Mouse (Mus musculus) hindbrain, embryonic 16.5 days (tissue): ENCODE measurements at regions not wholly inside any gene's neighbourhood (a gene's known extent, or its start where the extent isn't known, plus 50 kb on each side); places are given as distances from the start of the nearest gene placed in this dataset.

ENCODE experiments used
- ATAC-seq: fragments of 200-750 bp; cut with Nextera tagmentation; 2 replicates; pipeline ENCODE4 v1.8.0; 2017; ENCODE audit warnings: moderate TSS enrichment, moderate library complexity
- H3K27ac ChIP-seq: fragments of 300-500 bp; sonication (generic); 2 replicates; pipeline ENCODE4 v1.5.1; 2014; ENCODE audit warnings: low read depth, mild to moderate bottlenecking, control low read depth, low read length, moderate library complexity
- H3K27me3 ChIP-seq: fragments of 300-500 bp; sonication (generic); replicated peaks from 2 replicates; pipeline ENCODE4 v1.6.1; 2014; ENCODE audit warnings: low read length; ENCODE audit not compliant: control insufficient read depth, insufficient read depth
- H3K36me3 ChIP-seq: fragments of 300-500 bp; sonication (generic); 2 replicates; pipeline ENCODE4 v1.6.1; 2014; ENCODE audit warnings: mild to moderate bottlenecking, low read length, moderate library complexity, mixed read lengths; ENCODE audit not compliant: control insufficient read depth, insufficient read depth
- H3K4me1 ChIP-seq: fragments of 300-500 bp; sonication (generic); 2 replicates; pipeline ENCODE4 v1.6.1; 2014; ENCODE audit warnings: low read depth, low read length; ENCODE audit not compliant: control insufficient read depth, insufficient read depth
- H3K4me2 ChIP-seq: fragments of 300-500 bp; sonication (generic); 2 replicates; pipeline ENCODE4 v1.6.1; 2014; ENCODE audit warnings: mild to moderate bottlenecking, low read length, control low read depth, moderate library complexity
- H3K4me3 ChIP-seq: fragments of 300-500 bp; sonication (generic); 2 replicates; pipeline ENCODE4 v1.5.1; 2014; ENCODE audit warnings: mild to moderate bottlenecking, low read length, control low read depth, moderate library complexity
- H3K9ac ChIP-seq: fragments of 300-500 bp; sonication (generic); 2 replicates; pipeline ENCODE4 v1.6.1; 2014; ENCODE audit warnings: low read depth, mild to moderate bottlenecking, control low read depth, low read length, moderate library complexity
- H3K9me3 ChIP-seq: fragments of 300-500 bp; sonication (generic); 2 replicates; pipeline ENCODE4 v1.6.1; 2014; ENCODE audit warnings: mild to moderate bottlenecking, low read length, moderate library complexity; ENCODE audit not compliant: control insufficient read depth
- WGBS: fragments of 180-500 bp; shearing (Covaris S2); extraction: QIAGEN DNeasy Blood & Tissue Kit; methylation state at CpG from one replicate; pipeline ENCODE4 v1.1.7; 2014; 5-methylcytosine and 5-hydroxymethylcytosine counted together

GRCm38 (mm10) chr2:100796830-100797229 lies 827.7 kb upstream of the Rag2 start:
- H3K4me2 ChIP-seq = no peak overlapping the region
- H3K27ac ChIP-seq = no peak overlapping the region
- H3K27me3 ChIP-seq = no peaks in the 10 kb centered on the region
- no peak overlapping the region for H3K9ac ChIP-seq
- no peaks in the 10 kb centered on the region; the same call in 1 of the 2 replicates for H3K9me3 ChIP-seq
- H3K4me1 ChIP-seq = no peaks in the 10 kb centered on the region
- H3K4me3 ChIP-seq = no peak overlapping the region
- no peaks in the 10 kb centered on the region for H3K36me3 ChIP-seq
- WGBS = 60% methylated on average over 2 of the region's 2 CpGs
- no peak for ATAC-seq

- H3K27me3 ChIP-seq = no peaks in the 10 kb centered on the region
- no peak for ATAC-seq
- H3K4me3 ChIP-seq = no peak overlapping the region
Measured at GRCm38 (mm10) chr2:100797502-100797901, 827.0 kb upstream of the Rag2 start.

GRCm38 (mm10) chr2:100812546-100812945 lies 812.0 kb upstream of the Rag2 start:
- H3K27me3 ChIP-seq = no peaks in the 10 kb centered on the region
- WGBS = 68% methylated on average over 2 of the region's 2 CpGs
- H3K27ac ChIP-seq = no peak overlapping the region
- no peaks in the 10 kb centered on the region for H3K4me1 ChIP-seq
- ATAC-seq = no peak
- no peaks in the 10 kb centered on the region for H3K36me3 ChIP-seq
- no peak overlapping the region for H3K4me3 ChIP-seq
- H3K4me2 ChIP-seq = no peak overlapping the region
- H3K9me3 ChIP-seq = 0 out of 2 replicates have a peak, but pooled peaks cover 3% of the 10 kb centered on the region
- H3K9ac ChIP-seq = no peak overlapping the region

More at GRCm38 (mm10) chr2:100797502-100797901, 827.0 kb upstream of the Rag2 start:
- Histone ChIP-seq H3K9ac (no peak overlapping the region), H3K4me2 (no peak overlapping the region), H3K9me3 (no peaks in the 10 kb centered on the region; the same call in 1 of the 2 replicates), H3K36me3 (no peaks in the 10 kb centered on the region), H3K4me1 (no peaks in the 10 kb centered on the region), H3K27ac (no peak overlapping the region)
- WGBS = 84% methylated on average over 1 of the region's 1 CpGs

GRCm38 (mm10) chr2:100814613-100815258 lies 809.8 kb upstream of the Rag2 start:
- no peak overlapping the region for H3K9ac ChIP-seq
- H3K4me3 ChIP-seq = no peak overlapping the region
- H3K4me2 ChIP-seq = no peak overlapping the region
- no peak for ATAC-seq
- no peaks in the 10 kb centered on the region for H3K27me3 ChIP-seq
- H3K27ac ChIP-seq = no peak overlapping the region
- H3K4me1 ChIP-seq = no peaks in the 10 kb centered on the region
- H3K36me3 ChIP-seq = no peaks in the 10 kb centered on the region
- H3K9me3 ChIP-seq = 0 out of 2 replicates have a peak, but pooled peaks cover 3% of the 10 kb centered on the region
- 74% methylated on average over 2 of the region's 2 CpGs for WGBS

- Histone ChIP-seq H3K4me1 (no peaks in the 10 kb centered on the region), H3K9me3 (no peaks in the 10 kb centered on the region), H3K4me3 (no peak overlapping the region), H3K4me2 (no peak overlapping the region), H3K36me3 (no peaks in the 10 kb centered on the region), H3K27ac (no peak overlapping the region), H3K9ac (no peak overlapping the region), H3K27me3 (no peaks in the 10 kb centered on the region)
- WGBS = 89% methylated on average over 4 of the region's 4 CpGs
- no peak for ATAC-seq
Measured at GRCm38 (mm10) chr2:100834056-100834455, 790.5 kb upstream of the Rag2 start.

- ATAC-seq = no peak
- Histone ChIP-seq H3K4me2 (no peak overlapping the region), H3K4me1 (no peaks in the 10 kb centered on the region), H3K9ac (no peak overlapping the region), H3K9me3 (no peaks in the 10 kb centered on the region), H3K27ac (no peak overlapping the region), H3K27me3 (no peaks in the 10 kb centered on the region), H3K36me3 (no peaks in the 10 kb centered on the region), H3K4me3 (no peak overlapping the region)
- 83% methylated on average over 2 of the region's 2 CpGs for WGBS
Measured at GRCm38 (mm10) chr2:100857772-100858171, 766.7 kb upstream of the Rag2 start.

DNA sequence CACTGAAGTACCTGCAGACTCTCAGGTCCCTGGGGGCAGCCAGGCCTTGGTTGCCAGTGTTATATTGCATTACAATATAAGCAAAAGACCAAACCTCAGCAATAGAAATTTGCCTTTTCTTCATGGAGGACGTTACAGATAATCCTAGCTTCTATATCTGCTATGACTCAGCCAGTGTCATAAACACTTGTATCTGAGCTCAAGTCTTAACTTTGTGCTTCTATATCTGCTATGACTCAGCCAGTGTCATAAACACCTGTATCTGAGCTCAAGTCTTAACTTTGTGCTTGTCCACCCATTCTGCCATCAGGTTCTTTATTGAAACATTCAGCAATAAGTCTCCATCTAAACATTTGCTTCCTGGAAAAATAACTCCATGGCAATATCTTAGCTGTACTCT lies 759.0 kb upstream of the Rag2 start:
- WGBS = 81% methylated on average over 1 of the region's 1 CpGs

More for the DNA sequence above, 759.0 kb upstream of the Rag2 start:
- no peaks in the 10 kb centered on the region for H3K4me1 ChIP-seq
- H3K4me2 ChIP-seq = no peak overlapping the region
- H3K27me3 ChIP-seq = no peaks in the 10 kb centered on the region
- H3K9ac ChIP-seq = no peak overlapping the region
- H3K27ac ChIP-seq = no peak overlapping the region
- no peak for ATAC-seq
- H3K9me3 ChIP-seq = no peaks in the 10 kb centered on the region
- no peaks in the 10 kb centered on the region for H3K36me3 ChIP-seq
- no peak overlapping the region for H3K4me3 ChIP-seq
